Mouse (Mus musculus) kidney, embryonic 14.5 days (tissue): ENCODE measurements at regions not wholly inside any gene's neighbourhood (a gene's known extent, or its start where the extent isn't known, plus 50 kb on each side); places are given as distances from the start of the nearest gene placed in this dataset.

Experiments used
- ATAC-seq: fragments of 200-750 bp; cut with Nextera tagmentation; 2 replicates; pipeline ENCODE4 v1.8.0; 2017; ENCODE audit warnings: moderate number of reproducible peaks, mild to moderate bottlenecking, moderate TSS enrichment, moderate library complexity; ENCODE audit not compliant: low FRiP score, low TSS enrichment
- H3K27ac ChIP-seq: fragments of 300-500 bp; sonication (generic); 2 replicates; pipeline ENCODE4 v1.5.1; 2014; ENCODE audit warnings: low read depth, mild to moderate bottlenecking, low read length, moderate library complexity, mixed read lengths
- H3K27me3 ChIP-seq: fragments of 300-500 bp; sonication (generic); 2 replicates; pipeline ENCODE4 v1.6.1; 2014; ENCODE audit warnings: mild to moderate bottlenecking, low read length; ENCODE audit not compliant: control insufficient read depth, insufficient read depth
- H3K36me3 ChIP-seq: fragments of 300-500 bp; sonication (generic); 2 replicates; pipeline ENCODE4 v1.6.1; 2014; ENCODE audit warnings: low read length, mixed read lengths; ENCODE audit not compliant: control insufficient read depth, insufficient read depth
- H3K4me1 ChIP-seq: fragments of 300-500 bp; sonication (generic); 2 replicates; pipeline ENCODE4 v1.6.1; 2014; ENCODE audit warnings: low read length, mixed read lengths; ENCODE audit not compliant: control insufficient read depth, insufficient read depth
- H3K4me2 ChIP-seq: fragments of 300-500 bp; sonication (generic); replicated peaks from 2 replicates; pipeline ENCODE4 v1.6.1; 2014; ENCODE audit warnings: low read depth, mild to moderate bottlenecking, low read length
- H3K4me3 ChIP-seq: fragments of 300-500 bp; sonication (generic); 2 replicates; pipeline ENCODE4 v1.5.1; 2014; ENCODE audit warnings: mild to moderate bottlenecking, low read length
- H3K9ac ChIP-seq: fragments of 300-500 bp; sonication (generic); 2 replicates; pipeline ENCODE4 v1.6.1; 2014; ENCODE audit warnings: low read depth, mild to moderate bottlenecking, low read length, moderate library complexity
- H3K9me3 ChIP-seq: fragments of 300-500 bp; sonication (generic); 2 replicates; pipeline ENCODE4 v1.6.1; 2016; ENCODE audit warnings: low read length; ENCODE audit not compliant: control insufficient read depth
- WGBS: fragments of 180-500 bp; shearing (Covaris S2); extraction: QIAGEN DNeasy Blood & Tissue Kit; methylation state at CpG from one replicate; pipeline ENCODE4 v1.1.7; 2014; 5-methylcytosine and 5-hydroxymethylcytosine counted together

DNA sequence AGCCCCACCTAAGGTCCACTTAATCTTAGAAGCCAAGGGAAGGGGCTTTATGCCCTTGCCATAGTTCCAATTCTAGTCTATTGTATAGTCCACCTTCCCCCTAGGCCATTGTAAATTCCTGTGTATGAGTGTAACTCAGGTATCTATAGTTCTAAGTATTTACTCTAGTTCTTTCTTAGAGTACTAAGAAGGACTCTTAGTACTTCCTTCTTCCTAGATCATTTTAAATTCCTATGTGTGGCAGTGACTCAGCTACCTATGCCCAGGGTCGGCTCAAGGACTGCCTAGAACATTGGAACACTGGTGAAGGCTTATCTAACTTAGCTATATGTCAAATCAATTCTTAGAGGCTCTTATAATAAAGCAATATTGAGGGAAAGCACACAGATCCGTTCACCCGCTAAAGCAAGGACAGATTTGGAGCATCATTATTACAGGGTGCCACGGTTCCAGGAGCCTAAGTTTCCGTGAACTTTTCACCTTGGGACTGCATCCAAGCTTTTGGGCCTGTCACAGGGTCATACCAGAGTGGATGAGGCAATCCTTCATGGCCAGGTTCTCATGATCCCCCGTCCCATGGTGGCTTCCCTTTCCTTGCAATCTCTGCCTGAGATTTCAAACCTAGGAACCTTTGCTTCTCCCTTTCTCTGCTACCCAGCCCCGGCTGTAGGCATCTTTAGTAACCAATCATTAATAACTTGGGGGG is 169.5 kb downstream of the 1190002N15Rik start:
- Histone ChIP-seq H3K36me3 (no peaks in the 10 kb centered on the region), H3K27ac (no peak overlapping the region), H3K4me1 (no peaks in the 10 kb centered on the region), H3K27me3 (no peaks in the 10 kb centered on the region), H3K9ac (no peak overlapping the region), H3K4me2 (no peak overlapping the region), H3K4me3 (no peak overlapping the region), H3K9me3 (no peaks in the 10 kb centered on the region)
- 81% methylated on average over 7 of the region's 7 CpGs for WGBS
- ATAC-seq, result no peak

DNA sequence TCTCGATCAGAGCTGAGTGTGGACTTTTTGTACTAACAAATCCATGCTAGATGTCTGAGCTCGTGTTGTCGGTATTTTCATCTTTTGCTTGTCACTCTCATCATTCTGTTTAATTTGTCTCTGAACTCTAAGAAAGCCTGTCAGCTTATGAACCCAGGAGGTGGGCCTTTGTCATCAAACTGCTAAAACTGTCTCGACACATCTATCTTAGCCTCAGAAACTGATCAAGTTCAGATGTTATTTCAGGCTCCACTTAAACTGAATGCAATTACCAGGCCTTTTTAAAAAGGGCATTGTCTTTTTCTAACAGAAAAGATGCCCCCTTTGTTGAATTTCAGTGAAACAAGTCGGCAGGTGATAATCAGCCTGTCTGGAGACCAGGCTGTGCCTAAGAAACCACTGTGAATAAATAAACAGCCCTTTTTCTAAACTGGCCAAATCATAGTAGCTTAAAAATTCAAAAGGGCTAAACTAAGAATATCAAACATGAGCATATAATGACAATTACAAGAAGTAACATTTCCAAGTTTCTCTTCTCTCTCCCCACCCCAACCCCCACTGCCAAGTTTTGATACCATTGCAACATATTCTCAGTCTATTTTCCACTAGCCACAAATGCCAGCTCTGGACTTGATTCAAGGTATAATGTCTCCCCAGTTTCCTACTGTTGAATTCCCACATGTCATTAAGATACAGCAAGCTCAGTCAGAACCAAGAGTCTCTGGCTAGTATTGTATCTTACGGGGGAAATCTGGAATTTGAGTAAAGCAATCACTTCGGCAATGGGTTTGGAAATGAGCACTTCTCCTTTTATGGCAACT is 175.8 kb downstream of the 1190002N15Rik start:
- H3K27ac ChIP-seq, result no peak overlapping the region
- ATAC-seq, result no peak
- no peak overlapping the region for H3K4me3 ChIP-seq
- H3K4me1 ChIP-seq, result no peaks in the 10 kb centered on the region
- H3K27me3 ChIP-seq, result no peaks in the 10 kb centered on the region
- 73% methylated on average over 7 of the region's 7 CpGs for WGBS
- H3K4me2 ChIP-seq, result no peak overlapping the region
- no peaks in the 10 kb centered on the region for H3K36me3 ChIP-seq
- no peaks in the 10 kb centered on the region for H3K9me3 ChIP-seq
- H3K9ac ChIP-seq, result no peak overlapping the region

DNA sequence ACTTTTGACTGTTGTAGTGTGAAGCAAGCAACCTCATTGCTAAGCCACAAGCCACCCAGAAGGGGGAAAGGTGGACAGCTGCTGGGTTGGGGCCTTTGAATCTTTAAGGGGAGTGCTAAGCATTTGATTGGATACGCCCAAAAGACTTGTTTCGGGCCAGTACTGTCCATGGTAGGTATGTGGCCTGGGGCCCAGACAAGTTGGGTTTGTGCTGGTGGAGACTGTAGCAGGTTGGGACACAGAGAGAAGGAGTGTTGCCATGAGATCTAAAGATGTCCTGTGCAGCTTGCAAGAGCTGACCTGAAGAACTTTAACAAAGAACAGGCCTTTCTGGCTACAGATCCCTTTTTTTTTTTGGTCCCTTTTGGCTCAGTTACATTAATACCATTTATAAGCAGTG is 176.9 kb downstream of the 1190002N15Rik start:
- Histone ChIP-seq H3K9ac (no peak overlapping the region), H3K27me3 (no peaks in the 10 kb centered on the region), H3K36me3 (no peaks in the 10 kb centered on the region), H3K4me1 (no peaks in the 10 kb centered on the region), H3K9me3 (no peaks in the 10 kb centered on the region), H3K4me3 (no peak overlapping the region), H3K4me2 (no peak overlapping the region), H3K27ac (no peak overlapping the region)
- WGBS, result 86% methylated on average over 2 of the region's 2 CpGs
- ATAC-seq, result no peak

DNA sequence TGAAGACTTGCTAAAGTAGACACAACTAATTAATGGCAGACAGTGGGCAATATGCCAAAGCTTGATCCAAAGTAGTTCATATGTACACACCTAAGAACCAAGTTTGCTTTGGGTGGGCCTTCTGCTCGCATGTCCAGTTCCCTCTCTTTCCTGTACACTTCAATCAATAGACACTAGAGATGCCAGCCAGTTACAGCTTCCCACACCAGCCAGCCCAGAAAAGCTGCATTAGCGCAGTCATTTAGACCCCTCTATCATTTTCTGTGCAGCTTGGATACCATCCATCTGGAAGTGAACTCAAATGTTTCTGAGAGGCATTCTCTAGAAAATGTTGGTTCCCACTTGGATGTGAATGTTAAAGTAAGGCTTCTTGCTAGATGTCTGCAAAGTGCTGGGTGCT is 179.7 kb downstream of the 1190002N15Rik start:
- H3K27me3 ChIP-seq, result no peaks in the 10 kb centered on the region
- H3K36me3 ChIP-seq, result no peaks in the 10 kb centered on the region
- H3K4me3 ChIP-seq, result no peak overlapping the region
- H3K27ac ChIP-seq, result no peak overlapping the region
- H3K4me2 ChIP-seq, result no peak overlapping the region
- no peak for ATAC-seq
- no peaks in the 10 kb centered on the region for H3K9me3 ChIP-seq
- 87% methylated on average over 2 of the region's 2 CpGs for WGBS
- H3K4me1 ChIP-seq, result no peaks in the 10 kb centered on the region
- H3K9ac ChIP-seq, result no peak overlapping the region

DNA sequence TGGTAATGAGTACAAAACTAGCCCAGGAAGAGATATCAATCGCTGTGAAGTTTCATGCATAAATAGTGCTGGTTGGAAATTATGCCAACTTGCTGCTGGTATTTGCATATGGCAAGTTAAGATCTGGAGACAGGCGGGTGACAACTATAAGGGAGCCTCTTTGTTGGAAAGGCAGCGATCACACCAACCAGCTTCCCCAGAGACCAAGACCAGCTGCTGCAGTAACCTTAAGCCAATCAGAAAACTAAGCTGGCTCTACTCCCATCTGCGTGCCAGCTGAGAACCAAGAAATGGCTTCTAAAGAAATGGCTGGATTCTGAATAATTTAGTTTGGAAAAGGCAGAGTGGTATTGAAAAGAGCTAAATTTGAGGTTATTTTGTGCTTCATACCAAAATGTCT is 195.9 kb downstream of the 1190002N15Rik start:
- no peaks in the 10 kb centered on the region for H3K36me3 ChIP-seq
- H3K27ac ChIP-seq, result no peak overlapping the region
- H3K4me3 ChIP-seq, result no peak overlapping the region
- no peak overlapping the region for H3K4me2 ChIP-seq
- no peaks in the 10 kb centered on the region for H3K9me3 ChIP-seq
- WGBS, result 93% methylated on average over 4 of the region's 4 CpGs
- no peak for ATAC-seq
- no peak overlapping the region for H3K9ac ChIP-seq
- H3K4me1 ChIP-seq, result no peaks in the 10 kb centered on the region
- no peaks in the 10 kb centered on the region for H3K27me3 ChIP-seq

DNA sequence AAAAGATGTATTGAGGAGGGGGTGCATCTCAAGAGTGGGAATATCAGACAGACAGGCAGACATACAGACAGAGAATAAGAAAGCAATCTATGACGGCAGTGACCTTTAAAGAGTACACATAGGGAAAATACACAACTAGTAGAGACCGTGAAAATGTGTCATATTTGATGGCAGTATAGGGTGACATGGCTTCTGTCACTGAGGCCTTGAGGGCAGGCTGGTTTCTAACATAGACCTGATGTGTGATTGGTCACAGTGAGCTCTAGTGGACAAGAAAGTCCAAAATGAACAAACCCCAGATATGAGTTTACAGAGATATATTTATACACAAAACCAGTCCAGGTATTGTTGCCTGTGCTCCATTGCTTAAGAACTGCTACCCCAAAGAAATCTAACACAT is 196.3 kb downstream of the 1190002N15Rik start:
- Histone ChIP-seq H3K9me3 (no peaks in the 10 kb centered on the region), H3K27ac (no peak overlapping the region), H3K27me3 (no peaks in the 10 kb centered on the region), H3K36me3 (no peaks in the 10 kb centered on the region), H3K4me2 (no peak overlapping the region), H3K9ac (no peak overlapping the region), H3K4me1 (no peaks in the 10 kb centered on the region), H3K4me3 (no peak overlapping the region)
- no peak for ATAC-seq
- 93% methylated on average over 2 of the region's 2 CpGs for WGBS

DNA sequence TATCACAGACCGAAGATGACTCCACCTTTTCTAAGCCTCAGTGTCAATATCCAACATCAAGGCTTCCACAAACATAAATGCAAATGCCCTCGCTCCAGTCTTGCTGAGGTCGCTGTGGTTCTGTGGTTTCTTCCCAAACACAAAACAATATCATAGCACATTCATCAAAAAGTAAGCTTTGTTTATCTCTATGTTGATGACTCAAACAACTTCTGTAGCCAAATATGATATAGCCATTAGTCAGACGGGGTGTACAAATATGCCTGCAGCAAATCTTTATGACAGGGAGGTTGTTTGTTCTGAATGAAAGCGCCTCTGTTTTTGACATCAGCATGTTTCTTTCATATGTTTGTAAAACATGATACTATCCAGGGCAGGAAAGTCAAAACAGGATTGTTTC is 204.4 kb downstream of the 1190002N15Rik start:
- Histone ChIP-seq H3K36me3 (no peaks in the 10 kb centered on the region), H3K27me3 (no peaks in the 10 kb centered on the region), H3K4me3 (no peak overlapping the region), H3K4me1 (no peaks in the 10 kb centered on the region), H3K27ac (no peak overlapping the region), H3K9me3 (no peaks in the 10 kb centered on the region), H3K9ac (no peak overlapping the region), H3K4me2 (no peak overlapping the region)
- no peak for ATAC-seq
- 86% methylated on average over 5 of the region's 5 CpGs for WGBS

DNA sequence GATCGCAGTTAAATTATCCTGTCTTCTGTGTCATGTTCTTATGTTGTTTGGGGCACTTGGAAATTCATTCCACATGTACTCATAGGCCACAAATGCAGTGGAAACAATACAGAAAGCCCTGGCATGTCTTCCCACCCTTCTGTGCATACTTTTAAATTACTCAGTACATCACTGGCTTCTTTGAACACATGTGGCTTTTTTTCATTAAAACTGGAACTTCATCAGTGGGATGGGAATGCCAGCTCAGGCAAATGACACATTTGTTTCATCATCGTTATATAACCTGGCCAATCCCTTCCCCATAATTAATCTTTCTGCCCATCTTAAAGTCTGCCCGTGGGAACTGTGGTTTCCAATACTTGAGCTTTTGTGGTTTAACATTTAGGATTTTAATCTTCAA is 214.9 kb downstream of the 1190002N15Rik start:
- WGBS, result 94% methylated on average over 3 of the region's 3 CpGs
- ATAC-seq, result no peak
- H3K9me3 ChIP-seq, result no peaks in the 10 kb centered on the region
- H3K27me3 ChIP-seq, result no peaks in the 10 kb centered on the region
- H3K4me3 ChIP-seq, result no peak overlapping the region
- no peak overlapping the region for H3K27ac ChIP-seq
- H3K4me2 ChIP-seq, result no peak overlapping the region
- H3K4me1 ChIP-seq, result no peaks in the 10 kb centered on the region
- no peaks in the 10 kb centered on the region for H3K36me3 ChIP-seq
- no peak overlapping the region for H3K9ac ChIP-seq

DNA sequence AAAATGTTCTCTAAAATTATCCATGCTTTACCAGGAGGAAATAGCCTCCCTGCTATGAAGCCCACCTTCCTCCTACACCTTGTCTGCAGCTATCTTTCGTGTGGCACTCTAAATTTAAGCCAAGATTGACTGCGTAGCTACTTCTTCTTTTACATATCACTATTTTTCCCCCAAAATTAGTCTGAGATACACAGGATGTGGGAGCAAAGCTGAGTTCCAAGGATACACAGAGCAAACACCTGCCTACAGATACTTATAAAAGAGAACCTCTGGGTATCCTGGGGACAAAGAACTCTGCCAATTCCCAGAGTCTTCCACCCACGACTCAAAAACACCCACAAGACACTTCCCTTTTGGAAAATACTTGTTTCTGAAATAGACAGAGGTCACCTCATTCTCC is 235.3 kb downstream of the 1190002N15Rik start:
- WGBS, result 83% methylated on average over 3 of the region's 3 CpGs
- ATAC-seq, result no peak

More for the DNA sequence above, 235.3 kb downstream of the 1190002N15Rik start:
- H3K9me3 ChIP-seq, result no peaks in the 10 kb centered on the region
- H3K4me1 ChIP-seq, result no peaks in the 10 kb centered on the region
- H3K27me3 ChIP-seq, result no peaks in the 10 kb centered on the region
- H3K27ac ChIP-seq, result no peak overlapping the region
- no peak overlapping the region for H3K4me2 ChIP-seq
- H3K4me3 ChIP-seq, result no peak overlapping the region
- H3K9ac ChIP-seq, result no peak overlapping the region
- H3K36me3 ChIP-seq, result no peaks in the 10 kb centered on the region
